Mouse (Mus musculus) E14TG2a.4 (cell line): ENCODE measurements at regions not wholly inside any gene's neighbourhood (a gene's known extent, or its start where the extent isn't known, plus 50 kb on each side); places are given as distances from the start of the nearest gene placed in this dataset.
A peak's percentile ranks its signal among the peaks of the same experiment; 100 is the strongest.

Experiments used
- H3K27me3 ChIP-seq: 2 replicates; pipeline ENCODE4 v1.6.1; 2014; ENCODE audit warnings: low read length, control low read depth; ENCODE audit not compliant: insufficient read depth
- H3K36me3 ChIP-seq: 2 replicates; pipeline ENCODE4 v1.6.1; 2014; ENCODE audit warnings: low read length, control low read depth; ENCODE audit not compliant: insufficient read depth
- H3K4me1 ChIP-seq: replicated peaks from 2 replicates; pipeline ENCODE4 v1.6.1; 2014; ENCODE audit warnings: low read depth, low read length, control low read depth
- H3K4me3 ChIP-seq: replicated peaks from 2 replicates; pipeline ENCODE4 v1.5.1; 2014; ENCODE audit warnings: mild to moderate bottlenecking, low read length
- H3K9me3 ChIP-seq: 2 replicates; pipeline ENCODE4 v1.6.1; 2014; ENCODE audit warnings: low read length, control low read depth
- CTCF ChIP-seq: conservative IDR thresholded peaks from 2 replicates; pipeline ENCODE4 v1.5.1; 2014; ENCODE audit warnings: low read length
- NANOG ChIP-seq: IDR thresholded peaks from 2 replicates; pipeline ENCODE4 v1.6.1; 2014; ENCODE audit warnings: borderline replicate concordance, low read length, mixed read lengths
- POU5F1 ChIP-seq: IDR thresholded peaks from 2 replicates; pipeline ENCODE4 v1.6.1; 2014; ENCODE audit warnings: low read length, borderline replicate concordance

- Histone ChIP-seq H3K4me1 (no peaks in the 10 kb centered on the region), H3K4me3 (no peak overlapping the region), H3K9me3 (no peaks in the 10 kb centered on the region), H3K27me3 (no peaks in the 10 kb centered on the region), H3K36me3 (no peaks in the 10 kb centered on the region)
- TF ChIP-seq CTCF (peak; percentile 33), NANOG (no peak)
Observed at GRCm38 (mm10) chr6:24384193-24384888, 130.5 kb downstream of the Iqub start.

- Histone ChIP-seq H3K4me1 (no peaks in the 10 kb centered on the region), H3K36me3 (no peaks in the 10 kb centered on the region), H3K9me3 (no peaks in the 10 kb centered on the region), H3K4me3 (no peak overlapping the region), H3K27me3 (no peaks in the 10 kb centered on the region)
- TF ChIP-seq NANOG (no peak), POU5F1 (no peak), CTCF (no peak)
Observed at GRCm38 (mm10) chr6:24379859-24380258, 135.0 kb downstream of the Iqub start.

- TF ChIP-seq NANOG (no peak), POU5F1 (no peak), CTCF (no peak)
Observed at GRCm38 (mm10) chr6:24376728-24377127, 138.1 kb downstream of the Iqub start.

GRCm38 (mm10) chr6:24373161-24373560, 141.7 kb downstream of the Iqub start:
- Histone ChIP-seq H3K9me3 (peaks cover 18% of the 10 kb centered on the region), H3K36me3 (no peaks in the 10 kb centered on the region), H3K4me3 (no peak overlapping the region), H3K27me3 (no peaks in the 10 kb centered on the region), H3K4me1 (no peaks in the 10 kb centered on the region)
- TF ChIP-seq CTCF (peak; percentile 28), POU5F1 (no peak)

More at GRCm38 (mm10) chr6:24376728-24377127, 138.1 kb downstream of the Iqub start:
- no peaks in the 10 kb centered on the region for H3K36me3 ChIP-seq
- no peaks in the 10 kb centered on the region for H3K27me3 ChIP-seq
- H3K9me3 ChIP-seq, result no peaks in the 10 kb centered on the region
- no peak overlapping the region for H3K4me3 ChIP-seq
- H3K4me1 ChIP-seq, result no peaks in the 10 kb centered on the region

GRCm38 (mm10) chr6:24371680-24372079, 143.2 kb downstream of the Iqub start:
- Histone ChIP-seq H3K4me1 (no peaks in the 10 kb centered on the region), H3K27me3 (no peaks in the 10 kb centered on the region)
- TF ChIP-seq CTCF, result no peak
- TF ChIP-seq POU5F1, result no peak
- TF ChIP-seq NANOG, result no peak

GRCm38 (mm10) chr6:24350882-24351281, 164.0 kb downstream of the Iqub start:
- Histone ChIP-seq H3K36me3 (no peaks in the 10 kb centered on the region), H3K27me3 (no peaks in the 10 kb centered on the region), H3K4me1 (peaks cover 17% of the 10 kb centered on the region), H3K4me3 (no peak overlapping the region), H3K9me3 (no peaks in the 10 kb centered on the region)
- TF ChIP-seq POU5F1 (no peak), CTCF (peak; percentile 80)

More at GRCm38 (mm10) chr6:24371680-24372079, 143.2 kb downstream of the Iqub start:
- H3K36me3 ChIP-seq, result no peaks in the 10 kb centered on the region
- peaks cover 19% of the 10 kb centered on the region for H3K9me3 ChIP-seq
- no peak overlapping the region for H3K4me3 ChIP-seq

- Histone ChIP-seq H3K4me1 (peaks cover 17% of the 10 kb centered on the region), H3K9me3 (peaks cover 19% of the 10 kb centered on the region), H3K27me3 (no peaks in the 10 kb centered on the region), H3K4me3 (no peak overlapping the region; the same call in 1 of the 2 replicates), H3K36me3 (peaks cover 8% of the 10 kb centered on the region; the same call in 1 of the 2 replicates)
- TF ChIP-seq CTCF, result no peak
- TF ChIP-seq NANOG, result no peak
- no peak for TF ChIP-seq POU5F1
Observed at GRCm38 (mm10) chr6:24348481-24349062, 166.3 kb downstream of the Iqub start.

- no peak for TF ChIP-seq POU5F1
- H3K9me3 ChIP-seq, result peaks cover 25% of the 10 kb centered on the region
- H3K36me3 ChIP-seq, result peaks cover 14% of the 10 kb centered on the region
- no peaks in the 10 kb centered on the region for H3K27me3 ChIP-seq
- H3K4me1 ChIP-seq, result peaks cover 17% of the 10 kb centered on the region
- no peak overlapping the region; the same call in 1 of the 2 replicates for H3K4me3 ChIP-seq
Observed at GRCm38 (mm10) chr6:24347745-24348480, 167.0 kb downstream of the Iqub start.
